20 mouse cellular contexts compared by ENCODE assay signal in the genomic region with DNA sequence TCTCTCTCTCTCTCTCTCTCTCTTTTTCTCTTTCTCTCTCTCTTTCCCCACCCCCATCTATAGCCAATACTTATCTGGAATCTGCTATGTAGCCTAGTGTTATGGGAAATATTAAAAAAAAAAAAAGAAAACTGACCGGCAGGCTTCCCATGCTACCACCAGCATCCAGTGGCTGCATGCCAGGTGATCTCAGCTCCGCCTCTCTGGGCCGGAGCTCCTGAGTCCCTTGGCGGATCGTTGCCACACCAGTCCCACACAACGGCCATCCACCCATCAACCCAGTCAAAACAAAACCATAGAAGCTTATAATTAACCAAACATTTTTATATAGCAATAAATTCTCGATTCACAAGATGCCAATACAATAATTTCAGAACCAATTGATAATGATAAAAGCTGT. TPM values are rescaled to one million over a fixed set of nuclear protein-coding genes. Genes with fewer than 3 reads are reported as not detected.
DNase-seq lines count a peak whose midpoint lies in the region; ATAC-seq lines count a peak whose summit lies in the region.
"Had no signal": no experiment of that assay in that cellular context is flagged by ENCODE, and none has a peak within 500 bp of the region (broad histone marks: within the 10 kb centered on the region; RNA-seq: fewer than 3 reads in every experiment).

No protein-coding gene starts in this region.

- intact Hi-C loops in left cerebral cortex, postnatal 4 days (cut with DNase I), result no loop called here

- ATAC-seq in megakaryocyte progenitor cell, adult 5-6 weeks (replicated peaks; ENCODE audit: poor library complexity), result no peak
- ATAC-seq: forebrain, embryonic 16.5 days; hindbrain, embryonic 16.5 days; inflammation-experienced regulatory T-cells, adult 6 months; Patski had no signal

- peak; percentile 77 for DNase-seq in adrenal gland, postnatal 10 days
- DNase-seq in adrenal gland, adult 18-20 months (ENCODE audit: low spot score in 2 of 2), result no peak
- DNase-seq in left cerebral cortex, postnatal 4 days, result peak; percentile 47
- DNase-seq in left cerebral cortex, adult 9 months (ENCODE audit: low spot score in 2 of 2), result no peak
- DNase-seq in testis, postnatal 10 days (ENCODE audit: low spot score), result peak; percentile 45
- no peak for DNase-seq in testis, postnatal 14 days (ENCODE audit: low spot score)
- no peak for DNase-seq in thymus, postnatal 10 days (ENCODE audit: low spot score in 2 of 2)
- DNase-seq: cerebellum, adult 11 months; cerebellum, adult 9-10 months; cerebellum, postnatal 36 days; gastrocnemius, postnatal 10 days; heart, adult 18-20 months; heart, postnatal 10 days; heart, postnatal 4 days had no signal

RNA-seq across cellular contexts. Expression of a gene that starts 19.2 kb away (rescaled TPM):
- 10 to 100 TPM; 10.3 to 48.8 TPM for total RNA-seq in adrenal gland, postnatal 10 days (2021)
- total RNA-seq in adrenal gland, adult 18-20 months (2021), result 1 to 10 TPM; 1.3 to 6.1 TPM
- 1 to 10 TPM; 7.2 to 7.8 TPM for total RNA-seq in left cerebral cortex, postnatal 4 days (2021)
- total RNA-seq in megakaryocyte progenitor cell, adult 5-6 weeks (2015), result not detected in 2 replicates
- 0.44 TPM in 1 of 2 replicates, not detected in the other for total RNA-seq in megakaryocyte progenitor cell, adult 5-6 weeks (2017)
- total RNA-seq: MEL had no signal

RNA-seq across cellular contexts. Expression of a gene that starts 28.3 kb away (rescaled TPM):
- total RNA-seq in adrenal gland, postnatal 10 days (2021), result 10 to 100 TPM; 12.1 to 15.5 TPM
- total RNA-seq in adrenal gland, adult 18-20 months (2021), result 1 to 10 TPM; 7.1 to 9.0 TPM
- total RNA-seq in left cerebral cortex, postnatal 4 days (2021), result 10 to 100 TPM; 33.7 to 34.4 TPM
- 41.4 and 52.2 TPM in 2 replicates for total RNA-seq in megakaryocyte progenitor cell, adult 5-6 weeks (2015)
- total RNA-seq in megakaryocyte progenitor cell, adult 5-6 weeks (2017), result 46.4 and 58.3 TPM in 2 replicates

Comparison
In these comparisons a context has a peak if more than half of its experiments do, and no peak if none do; other contexts are left out.
1. DNase-seq: peak in adrenal gland, postnatal 10 days (single experiment), left cerebral cortex, postnatal 4 days (single experiment) and testis, postnatal 10 days (single experiment); none in adrenal gland, adult 18-20 months (0 of 2), left cerebral cortex, adult 9 months (0 of 2), testis, postnatal 14 days (single experiment) and thymus, postnatal 10 days (0 of 2).